Mouse (Mus musculus): Measurements from ENCODE around the gene C530008M17Rik.
"Not testable (repeated sequence)": the region's sequence is repeated elsewhere in the genome, so short reads cannot be mapped to it uniquely, and the experiment has no call there.

C530008M17Rik gene

DNA sequence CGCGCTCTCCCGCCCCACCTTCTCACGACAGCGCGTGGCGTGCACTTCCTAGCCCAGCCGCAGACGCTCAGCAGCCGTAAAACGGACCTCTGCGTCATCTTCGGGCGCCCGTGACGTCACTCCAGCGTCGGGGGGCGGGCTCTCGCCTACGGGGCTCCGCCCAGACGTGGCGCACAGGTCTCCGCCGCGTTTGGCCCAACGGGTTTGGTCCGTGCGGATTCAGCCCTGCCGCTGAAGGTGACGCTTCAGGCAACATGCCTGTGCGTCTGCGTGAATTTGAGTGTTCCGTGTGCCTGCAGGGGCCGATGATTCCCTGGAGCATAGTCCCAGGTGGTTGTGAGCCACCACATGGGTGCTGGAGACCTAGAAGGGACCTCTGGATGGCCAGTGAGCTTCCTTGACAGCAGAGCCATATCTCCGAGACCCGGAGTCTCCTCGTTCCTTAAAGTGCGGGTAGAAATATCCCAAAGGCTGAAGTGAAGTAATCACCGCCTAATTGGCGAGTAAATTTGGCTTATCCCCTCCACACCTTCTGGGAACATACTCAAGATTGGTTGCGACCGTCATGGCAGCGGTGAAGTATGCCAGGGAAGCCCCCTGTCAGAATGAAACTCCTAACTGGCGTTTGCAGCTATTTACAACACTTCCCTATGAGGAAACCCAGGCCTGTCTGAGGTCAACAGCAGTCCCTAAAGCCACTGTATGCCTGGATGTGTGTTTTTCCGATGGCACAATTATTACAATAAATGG lies 249.3 kb downstream of the C530008M17Rik start, which contains the start of gene Aasdh:
Gene Aasdh (minus strand): TSS at position 110 of the 750 bp plus-strand sequence.
- peak; percentile 96 for DNase-seq (ENCODE audit: low spot score)

DNA sequence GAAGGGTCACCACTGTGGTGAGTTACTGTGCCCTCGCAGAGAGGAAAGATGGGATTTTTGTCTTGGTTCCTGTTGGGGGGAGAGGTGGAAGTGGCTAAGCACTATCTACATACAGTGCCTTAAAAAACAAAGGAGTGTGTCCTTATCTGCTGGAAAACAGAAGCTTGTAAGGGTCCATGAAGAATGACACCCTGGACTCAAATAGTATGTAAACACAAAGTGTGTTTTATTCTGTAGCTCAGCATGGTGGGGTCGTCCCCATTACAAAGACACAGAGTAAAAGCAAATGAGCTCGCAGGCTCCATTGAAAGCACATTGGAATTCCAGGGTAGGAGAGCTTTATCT lies 249.8 kb downstream of the C530008M17Rik start:
- DNase-seq (ENCODE audit: low spot score), result no peak

DNA sequence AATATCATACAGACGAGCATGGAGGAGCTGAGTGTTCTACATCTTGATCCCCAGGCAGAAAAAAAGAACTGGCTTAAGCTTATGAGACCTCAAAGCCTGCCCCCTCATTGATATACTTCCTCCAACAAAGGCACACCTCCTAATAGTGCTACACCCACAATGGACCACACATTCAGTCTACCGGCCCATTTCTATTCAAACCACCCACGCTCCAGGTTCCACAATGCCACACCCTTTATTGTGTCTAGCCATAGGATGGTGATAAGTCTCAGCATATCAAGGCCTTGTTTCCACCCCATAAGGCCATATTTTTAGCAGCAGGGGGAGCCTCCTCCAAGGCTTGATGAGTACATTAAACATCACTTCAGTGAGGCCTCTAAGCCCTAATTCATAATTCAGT lies 254.5 kb downstream of the C530008M17Rik start:
- no peak for DNase-seq (ENCODE audit: low spot score)

DNA sequence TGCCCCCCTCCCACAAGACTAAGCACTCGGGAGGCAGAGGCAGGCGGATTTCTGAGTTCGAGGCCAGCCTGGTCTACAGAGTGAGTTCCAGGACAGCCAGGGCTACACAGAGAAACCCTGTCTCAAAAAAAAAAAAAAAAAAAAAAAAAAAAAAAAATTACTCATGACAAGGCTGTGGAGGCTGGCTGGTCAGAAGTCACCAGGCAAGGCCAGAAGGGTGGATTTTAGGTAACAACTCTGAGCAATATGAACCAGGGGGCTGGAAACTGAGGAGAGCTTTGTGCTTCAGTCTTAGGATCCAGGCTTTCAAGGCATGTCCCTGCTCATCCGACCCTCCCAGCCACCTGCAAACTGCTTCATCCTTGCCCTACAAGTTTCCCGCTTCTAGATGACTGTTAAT lies 256.2 kb downstream of the C530008M17Rik start:
- not testable (repeated sequence) for DNase-seq (ENCODE audit: low spot score)

DNA sequence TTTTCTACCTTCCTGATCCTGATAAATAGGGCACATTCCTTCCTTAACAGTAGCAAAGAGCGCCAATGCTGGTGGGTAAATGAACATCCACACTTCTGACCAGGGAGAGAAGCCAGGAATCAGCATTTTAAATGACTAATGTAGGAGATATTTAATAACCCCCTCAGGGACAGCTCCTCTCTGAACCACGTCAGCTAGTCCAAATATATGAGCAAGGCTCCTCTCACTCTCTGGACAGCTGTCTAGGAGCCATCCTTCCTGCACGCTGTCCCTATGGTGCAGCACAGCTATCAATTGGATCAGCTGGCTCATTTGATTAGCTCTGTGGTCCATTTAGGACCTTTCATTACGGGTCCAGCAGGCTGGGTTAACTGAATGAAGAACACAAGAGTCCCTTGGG lies 266.5 kb downstream of the C530008M17Rik start:
- DNase-seq (ENCODE audit: low spot score), result no peak

Measured in urinary bladder, postnatal 10 days (tissue).